8 mouse cellular contexts compared by ENCODE assay signal in the genomic region with DNA sequence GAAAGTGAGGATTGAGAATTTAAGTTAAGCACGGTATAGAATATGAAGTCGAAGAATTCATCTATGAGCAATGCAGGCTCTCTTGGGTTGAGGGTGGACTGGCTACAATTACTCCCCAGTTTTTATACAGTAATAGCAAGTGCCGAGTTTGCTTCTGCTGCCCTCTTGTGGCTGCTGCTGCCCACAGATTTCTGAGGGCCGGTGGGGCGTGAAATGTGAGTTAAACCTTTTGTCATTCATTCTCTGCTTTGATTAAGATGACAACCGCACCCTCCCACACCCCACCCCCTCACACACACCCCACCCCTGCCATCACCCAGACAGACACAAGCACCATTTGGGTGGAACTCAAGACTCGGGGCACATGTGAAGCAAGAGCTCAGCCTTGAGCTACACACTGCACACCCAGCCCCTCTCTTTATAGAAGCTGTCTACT. TPM values are rescaled to one million over a fixed set of nuclear protein-coding genes. Genes with fewer than 3 reads are reported as not detected.
DNase-seq lines count a peak whose midpoint lies in the region; ATAC-seq and TF ChIP-seq lines count a peak whose summit lies in the region.

No protein-coding gene starts in this region.

- no peak overlapping the region; the same call in 1 of the 2 replicates for H3K27ac ChIP-seq in ES-E14 (ENCODE audit: insufficient read depth, low read depth, low read length, poor library complexity, severe bottlenecking)
- H3K27ac ChIP-seq in bone marrow, adult 2 months (ENCODE audit: control insufficient read depth, insufficient read depth, low read depth, low read length, poor library complexity), result no peak overlapping the region
- no peak overlapping the region for H3K27ac ChIP-seq in embryonic facial prominence, embryonic 15.5 days (replicated peaks)
- no peak overlapping the region for H3K27ac ChIP-seq in heart, postnatal 0 days (ENCODE audit: low read depth)
- no peak overlapping the region for H3K27ac ChIP-seq in neural tube, embryonic 15.5 days (replicated peaks)

- H3K4me2 ChIP-seq in embryonic facial prominence, embryonic 15.5 days (replicated peaks), result no peak overlapping the region
- no peak overlapping the region for H3K4me2 ChIP-seq in heart, postnatal 0 days (ENCODE audit: low read depth, low read length)
- no peak overlapping the region for H3K4me2 ChIP-seq in neural tube, embryonic 15.5 days

- peak; percentile 89 for TF ChIP-seq CTCF in bone marrow, adult 2 months (IDR thresholded peaks at IDR 0.05; ENCODE audit: control insufficient read depth, insufficient read depth, low read length)
- peak; percentile 83 for TF ChIP-seq CTCF in heart, postnatal 0 days (IDR thresholded peaks at IDR 0.05; ENCODE audit: low read depth)

- ATAC-seq in embryonic facial prominence, embryonic 15.5 days (ENCODE audit: insufficient number of reproducible peaks, low FRiP score, low TSS enrichment, low read depth), result 0 out of 2 replicates have a peak, but pooled peaks have one; percentile 52
- ATAC-seq in heart, postnatal 0 days (ENCODE audit: insufficient read depth, low read depth), result peak; percentile 77
- peak; percentile 71; the same call in 1 of the 2 replicates for ATAC-seq in neural tube, embryonic 15.5 days (ENCODE audit: low FRiP score)

- H3K36me3 ChIP-seq in ES-E14 (ENCODE audit: control insufficient read depth, insufficient read depth, low read length, poor library complexity, severe bottlenecking), result no peaks in the 10 kb centered on the region
- no peaks in the 10 kb centered on the region for H3K36me3 ChIP-seq in embryonic facial prominence, embryonic 15.5 days
- 0 out of 2 replicates have a peak, but pooled peaks cover 4% of the 10 kb centered on the region for H3K36me3 ChIP-seq in heart, postnatal 0 days (replicated peaks; ENCODE audit: control insufficient read depth, insufficient read depth, low read length)
- peaks cover 11% of the 10 kb centered on the region for H3K36me3 ChIP-seq in neural tube, embryonic 15.5 days

- no peak overlapping the region for H3K9ac ChIP-seq in ES-E14 (ENCODE audit: insufficient read depth, low read depth, low read length, poor library complexity, severe bottlenecking)
- H3K9ac ChIP-seq in embryonic facial prominence, embryonic 15.5 days, result no peak overlapping the region
- no peak overlapping the region for H3K9ac ChIP-seq in heart, postnatal 0 days (replicated peaks; ENCODE audit: low read depth, low read length)
- no peak overlapping the region for H3K9ac ChIP-seq in neural tube, embryonic 15.5 days (replicated peaks)

- 18% methylated on average over 7 of the region's 7 CpGs for WGBS in bone marrow, adult 2 months
- 10% methylated on average over 7 of the region's 7 CpGs for WGBS in embryonic facial prominence, embryonic 15.5 days
- 19% methylated on average over 7 of the region's 7 CpGs for WGBS in heart, postnatal 0 days
- 19% methylated on average over 7 of the region's 7 CpGs for WGBS in neural tube, embryonic 15.5 days

- DNase-seq in ES-E14 (ENCODE audit: low read depth, low spot score), result peak; percentile 75
- DNase-seq in heart, postnatal 0 days (ENCODE audit: low spot score), result peak; percentile 60
- DNase-seq in kidney, postnatal 4 days, result peak; percentile 83 to 84
- DNase-seq in lung, adult 18-20 months, result peak; percentile 72 to 73
- peak; percentile 63 to 73 for DNase-seq in thymus, postnatal 36 days

- in situ Hi-C loops in ES-E14 (cut with MboI; ENCODE audit: low sequenced_read_pairs in 2 of 2, unreplicated experiment in 2 of 2), result loop anchor here in 1 of 2 experiments (10.0 kb wide), 1 partner anchor 187 kb away; no protein-coding TSS in a partner anchor

- no peak for TF ChIP-seq POLR2A in bone marrow, adult 2 months (IDR thresholded peaks at IDR 0.05; ENCODE audit: borderline replicate concordance, control insufficient read depth, low read depth, low read length)

- no peak overlapping the region for H3K4me3 ChIP-seq in ES-E14 (ENCODE audit: insufficient read depth in 1 of 2, low read depth in 1 of 2, low read length in 2 of 2, poor library complexity in 1 of 2, severe bottlenecking in 1 of 2)
- no peak overlapping the region for H3K4me3 ChIP-seq in bone marrow, adult 2 months (replicated peaks; ENCODE audit: control insufficient read depth, low read depth, low read length)
- H3K4me3 ChIP-seq in embryonic facial prominence, embryonic 15.5 days (replicated peaks), result no peak overlapping the region
- no peak overlapping the region for H3K4me3 ChIP-seq in heart, postnatal 0 days (ENCODE audit: low read depth, low read length)
- no peak overlapping the region for H3K4me3 ChIP-seq in neural tube, embryonic 15.5 days (replicated peaks)

- no peak for TF ChIP-seq EP300 in heart, postnatal 0 days (IDR thresholded peaks at IDR 0.05; ENCODE audit: low read depth)

- H3K27me3 ChIP-seq in embryonic facial prominence, embryonic 15.5 days, result no peaks in the 10 kb centered on the region
- H3K27me3 ChIP-seq in heart, postnatal 0 days (ENCODE audit: control insufficient read depth, insufficient read depth, low read length), result no peaks in the 10 kb centered on the region
- no peaks in the 10 kb centered on the region for H3K27me3 ChIP-seq in neural tube, embryonic 15.5 days (replicated peaks)

- H3K4me1 ChIP-seq in ES-E14 (ENCODE audit: control insufficient read depth in 2 of 2, insufficient read depth in 2 of 2, low read length in 2 of 2, poor library complexity in 1 of 2), result peaks cover 2 to 29% of the 10 kb centered on the region in 2 experiments; a peak in 2 of 4 replicates
- H3K4me1 ChIP-seq in bone marrow, adult 2 months (ENCODE audit: control insufficient read depth, insufficient read depth, low read length), result peaks cover 4% of the 10 kb centered on the region; the same call in 1 of the 2 replicates
- 0 out of 2 replicates have a peak, but pooled peaks cover 2% of the 10 kb centered on the region for H3K4me1 ChIP-seq in embryonic facial prominence, embryonic 15.5 days
- peaks cover 9% of the 10 kb centered on the region for H3K4me1 ChIP-seq in heart, postnatal 0 days (ENCODE audit: control insufficient read depth, insufficient read depth)
- H3K4me1 ChIP-seq in neural tube, embryonic 15.5 days, result no peaks in the 10 kb centered on the region

- H3K9me3 ChIP-seq in ES-E14 (ENCODE audit: control insufficient read depth, insufficient read depth, low read depth, low read length), result no peaks in the 10 kb centered on the region
- no peaks in the 10 kb centered on the region for H3K9me3 ChIP-seq in embryonic facial prominence, embryonic 15.5 days (replicated peaks)
- no peaks in the 10 kb centered on the region for H3K9me3 ChIP-seq in heart, postnatal 0 days (replicated peaks; ENCODE audit: control insufficient read depth, low read length)
- H3K9me3 ChIP-seq in neural tube, embryonic 15.5 days (replicated peaks), result no peaks in the 10 kb centered on the region

TF ChIP-seq in ES-E14, 5 proteins besides CTCF, POLR2A, EP300 and RAD21:
- no peak for TF ChIP-seq ZNF384 (IDR thresholded peaks at IDR 0.05; ENCODE audit: low read depth, low read length)
- TF ChIP-seq ZC3H11A (IDR thresholded peaks at IDR 0.05; ENCODE audit: borderline replicate concordance, low read depth, low read length), result 0 out of 2 replicates have a peak, but pooled peaks have one; percentile 44

RNA-seq across cellular contexts. Expression of a gene that starts 14.7 kb away (rescaled TPM):
- 8.9 and 9.2 TPM in 2 replicates for total RNA-seq in ES-E14 (2012; rRNA removed)
- 9.9 and 13.6 TPM in 2 replicates for polyA plus RNA-seq in bone marrow, adult 2 months (2011; ENCODE audit: insufficient read depth, insufficient read length, low replicate concordance, missing spikeins)
- 12.7 and 15.7 TPM in 2 replicates for polyA plus RNA-seq in embryonic facial prominence, embryonic 15.5 days (2015; fragmentation: Nextera tagmentation; extraction: Ambion mirVana)
- 23.3 and 24.1 TPM in 2 replicates for total RNA-seq in heart, postnatal 0 days (2014; rRNA removed; ENCODE audit: low replicate concordance)
- polyA plus RNA-seq in heart, postnatal 0 days (2015; fragmentation: Nextera tagmentation; extraction: Ambion mirVana), result 14.1 and 16.4 TPM in 2 replicates
- polyA plus RNA-seq in neural tube, embryonic 15.5 days (2015; fragmentation: Nextera tagmentation; extraction: Ambion mirVana), result 20.7 and 23.3 TPM in 2 replicates
